Mouse (Mus musculus) regulatory T cell (primary cell): ENCODE results near the gene Foxf1.

Source experiments
- in situ Hi-C: fragments of 300-600 bp; cut with MboI, MseI; formaldehyde crosslinking; loops from one replicate; pipeline ENCODE4 v1.15.1; 2025; ENCODE audit warnings: high pct_unique_total_duplicates

Foxf1 gene

DNA sequence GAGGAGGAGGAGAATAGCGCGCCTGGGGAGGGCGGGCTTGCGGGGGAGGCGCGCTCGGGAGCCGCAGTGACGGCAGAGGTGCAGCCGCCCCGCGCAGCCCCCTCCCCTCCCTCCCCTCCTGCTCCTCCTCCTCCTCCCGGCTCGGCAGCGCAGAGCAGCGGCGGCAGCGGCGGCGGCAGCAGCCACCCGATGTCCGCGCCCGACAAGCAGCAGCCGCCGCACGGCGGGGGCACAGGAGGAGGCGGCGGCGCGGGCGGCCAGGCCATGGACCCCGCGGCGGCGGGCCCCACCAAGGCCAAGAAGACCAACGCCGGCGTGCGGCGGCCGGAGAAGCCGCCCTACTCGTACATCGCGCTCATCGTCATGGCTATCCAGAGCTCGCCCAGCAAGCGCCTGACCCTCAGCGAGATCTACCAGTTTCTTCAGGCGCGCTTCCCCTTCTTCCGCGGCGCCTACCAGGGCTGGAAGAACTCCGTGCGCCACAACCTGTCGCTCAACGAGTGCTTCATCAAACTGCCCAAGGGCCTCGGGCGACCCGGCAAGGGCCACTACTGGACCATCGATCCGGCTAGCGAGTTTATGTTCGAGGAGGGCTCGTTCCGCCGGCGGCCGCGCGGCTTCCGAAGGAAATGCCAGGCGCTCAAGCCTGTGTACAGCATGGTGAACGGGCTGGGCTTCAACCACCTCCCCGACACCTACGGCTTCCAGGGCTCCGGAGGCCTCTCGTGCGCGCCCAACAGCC lies at the start of gene Foxf1:
Gene Foxf1, plus strand, starts transcription at position 177 of the 742 bp plus-strand sequence.
- in situ Hi-C loops = loop anchor here (25.0 kb wide), 1 partner anchor 447 kb away; the partner anchor contains the start of gene 1190005I06Rik

GRCm38 (mm10) chr8:121035611-121036010 lies 48.6 kb upstream of the Foxf1 start:
- in situ Hi-C loops = no loop called here

DNA sequence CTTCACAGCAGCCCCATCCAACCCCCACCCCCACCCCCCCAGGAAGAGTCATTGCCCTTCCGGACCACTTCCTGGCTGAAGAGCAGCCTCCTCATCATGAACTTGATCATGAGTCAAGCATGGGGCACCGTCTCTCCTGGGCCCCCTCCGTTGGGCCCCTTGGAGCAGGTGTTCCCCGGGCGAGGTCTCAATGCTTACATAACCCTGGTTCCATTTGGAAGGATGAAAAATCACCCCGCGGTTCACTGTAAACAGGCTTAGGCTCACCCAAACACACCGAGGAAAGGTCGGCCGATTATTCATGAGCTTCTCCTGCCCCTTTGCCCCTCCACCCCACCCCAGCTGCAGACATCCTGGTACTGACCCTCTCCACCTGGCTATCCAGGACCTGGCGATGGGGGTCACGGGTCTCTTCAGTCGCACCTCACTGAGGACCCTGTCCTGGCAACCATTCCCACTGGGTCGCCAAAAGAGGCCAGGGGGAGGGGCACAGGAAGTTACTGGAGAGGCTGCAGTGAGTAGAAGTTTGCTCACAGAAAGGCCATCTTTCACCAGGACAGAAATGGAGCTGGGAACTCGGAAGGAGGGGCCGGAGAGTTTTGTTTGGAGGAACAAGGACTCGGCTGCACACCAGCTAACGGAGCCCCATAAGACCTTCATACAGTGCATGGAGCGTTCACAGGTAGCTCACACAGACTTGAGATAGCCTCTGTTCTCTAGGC lies 40.3 kb upstream of the Foxf1 start:
- in situ Hi-C loops = no loop called here

DNA sequence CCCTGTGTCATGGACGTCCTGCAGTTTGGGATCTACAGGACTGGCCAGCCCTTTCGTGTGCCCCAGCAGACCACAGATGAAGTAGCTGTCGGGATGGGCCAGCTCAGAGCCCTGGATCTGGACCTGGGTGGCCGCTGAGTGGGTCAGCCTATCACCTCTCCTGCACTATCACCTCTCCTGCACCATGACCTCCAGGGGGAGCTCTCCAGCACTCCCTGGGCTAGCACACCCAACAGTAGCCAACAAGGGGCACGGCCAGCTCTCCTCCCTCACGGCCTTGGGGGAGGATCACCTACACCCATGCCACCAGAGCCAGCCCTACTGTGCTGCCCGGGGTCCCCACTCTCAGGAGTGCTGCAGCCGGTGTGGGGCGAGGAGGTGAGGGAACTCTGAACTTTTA lies 36.7 kb upstream of the Foxf1 start:
- in situ Hi-C loops = no loop called here

- in situ Hi-C loops = no loop called here
Observed at GRCm38 (mm10) chr8:121058081-121058480, 26.1 kb upstream of the Foxf1 start.

GRCm38 (mm10) chr8:121059098-121059497 lies 25.1 kb upstream of the Foxf1 start:
- in situ Hi-C loops = no loop called here

GRCm38 (mm10) chr8:121062521-121062920 lies 21.7 kb upstream of the Foxf1 start:
- in situ Hi-C loops = no loop called here

GRCm38 (mm10) chr8:121063649-121064048 lies 20.5 kb upstream of the Foxf1 start:
- in situ Hi-C loops = no loop called here

- in situ Hi-C loops = no loop called here
Observed at GRCm38 (mm10) chr8:121071454-121071853, 12.7 kb upstream of the Foxf1 start.

GRCm38 (mm10) chr8:121072406-121073130 lies 11.6 kb upstream of the Foxf1 start:
- in situ Hi-C loops = no loop called here

GRCm38 (mm10) chr8:121073174-121074107 lies 10.7 kb upstream of the Foxf1 start:
- in situ Hi-C loops = no loop called here

- in situ Hi-C loops = no loop called here
Observed at GRCm38 (mm10) chr8:121074108-121074847, 9.9 kb upstream of the Foxf1 start.

DNA sequence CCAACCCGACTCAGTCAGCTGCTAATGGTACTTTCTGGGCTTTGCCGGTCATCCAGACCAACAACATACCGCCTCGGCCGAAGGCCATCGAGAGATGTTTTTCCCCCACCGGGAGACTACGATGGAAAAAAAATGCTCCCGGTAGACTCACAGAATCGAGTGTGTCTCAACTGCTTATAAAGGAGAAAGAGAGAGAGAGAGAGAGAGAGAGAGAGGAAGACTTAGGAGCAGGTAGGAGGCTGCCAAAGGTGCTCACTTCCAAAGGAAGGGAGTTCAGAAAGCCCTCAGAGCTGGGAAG lies 9.4 kb upstream of the Foxf1 start:
- in situ Hi-C loops = loop anchor here (25.0 kb wide), 1 partner anchor 437 kb away; the partner anchor contains the start of gene 1190005I06Rik

DNA sequence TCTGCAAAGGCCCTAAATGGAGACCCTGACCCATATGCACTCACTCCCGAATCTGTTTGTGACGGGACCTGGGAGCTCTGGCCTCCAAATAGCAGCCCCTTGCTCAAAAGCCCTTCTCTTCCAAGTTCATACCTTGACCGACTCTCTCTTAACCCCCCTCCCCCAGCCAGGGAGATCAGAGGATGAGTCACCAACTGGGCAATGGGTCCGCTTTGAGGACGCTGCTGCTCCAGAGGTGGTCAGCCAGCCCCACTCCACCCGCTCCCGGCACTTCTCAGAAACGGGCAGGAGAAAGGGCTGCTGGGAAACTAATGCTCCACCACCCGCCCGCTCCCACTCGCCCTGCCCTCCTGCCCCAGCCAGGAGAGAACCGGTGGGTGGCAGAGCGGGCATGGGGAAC lies 8.2 kb upstream of the Foxf1 start:
- in situ Hi-C loops = loop anchor here (25.0 kb wide), 1 partner anchor 439 kb away; the partner anchor contains the start of gene 1190005I06Rik

DNA sequence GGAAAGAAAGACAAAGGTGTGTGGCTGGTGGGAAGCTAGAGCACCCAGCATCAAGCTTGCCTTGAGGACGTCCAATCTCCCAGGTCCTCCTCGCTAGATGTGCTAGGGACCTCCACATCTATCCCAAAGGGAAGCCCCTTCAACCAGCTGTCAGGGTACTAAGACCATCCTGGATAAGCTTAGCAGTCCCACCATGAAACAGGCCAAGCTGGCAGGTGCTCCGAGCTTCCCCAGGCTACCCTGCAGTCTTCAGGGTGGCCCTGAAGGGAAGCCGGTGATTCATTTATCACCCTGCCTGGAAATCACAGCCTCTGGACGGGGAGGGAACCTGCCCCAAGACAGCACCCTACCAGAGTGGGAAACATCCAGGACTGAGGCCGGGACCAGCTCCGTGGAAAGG lies 7.6 kb upstream of the Foxf1 start:
- in situ Hi-C loops = loop anchor here (25.0 kb wide), 1 partner anchor 439 kb away; the partner anchor contains the start of gene 1190005I06Rik

GRCm38 (mm10) chr8:121078721-121079120 lies 5.5 kb upstream of the Foxf1 start:
- in situ Hi-C loops = loop anchor here (25.0 kb wide), 1 partner anchor 441 kb away; the partner anchor contains the start of gene 1190005I06Rik

DNA sequence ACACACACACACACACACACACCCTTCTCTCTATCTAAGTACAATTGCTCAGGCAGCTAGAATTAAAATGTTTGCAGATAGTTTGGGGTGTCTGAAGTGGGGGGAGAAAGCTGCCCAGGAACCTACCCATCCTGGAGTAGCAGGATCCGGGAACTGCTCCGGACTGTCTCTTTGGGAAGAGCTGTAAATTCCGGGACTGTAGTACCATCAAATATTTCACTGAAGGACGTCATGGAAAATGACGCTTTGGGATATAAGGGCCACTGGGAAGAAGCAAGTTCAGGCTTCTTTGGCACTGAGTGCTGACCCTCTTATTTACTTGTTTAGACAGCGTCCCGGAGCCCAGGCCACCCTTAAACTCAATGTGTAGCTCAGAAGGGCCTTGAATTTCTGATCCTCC lies 5.0 kb upstream of the Foxf1 start:
- in situ Hi-C loops = loop anchor here (25.0 kb wide), 1 partner anchor 442 kb away; the partner anchor contains the start of gene 1190005I06Rik

DNA sequence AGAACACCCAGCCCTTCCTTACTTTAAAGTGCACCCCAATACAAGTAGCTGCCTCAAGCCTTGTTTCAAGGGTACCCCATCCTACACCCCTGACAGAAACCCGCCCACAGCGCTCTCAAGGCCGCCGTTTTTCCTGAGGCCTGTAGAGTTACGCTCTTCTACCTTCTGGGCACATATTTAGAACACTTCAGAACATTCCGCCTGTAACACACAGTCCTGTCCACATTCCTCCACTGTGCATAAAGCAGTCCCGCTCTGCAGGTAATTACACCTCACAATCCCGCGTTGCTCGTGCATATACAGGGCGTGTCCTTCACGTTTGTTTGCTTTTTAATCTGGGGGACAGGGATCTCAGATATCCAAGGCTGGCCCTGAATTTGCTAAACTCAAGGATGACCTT lies 4.2 kb upstream of the Foxf1 start:
- in situ Hi-C loops = loop anchor here (25.0 kb wide), 1 partner anchor 443 kb away; the partner anchor contains the start of gene 1190005I06Rik

DNA sequence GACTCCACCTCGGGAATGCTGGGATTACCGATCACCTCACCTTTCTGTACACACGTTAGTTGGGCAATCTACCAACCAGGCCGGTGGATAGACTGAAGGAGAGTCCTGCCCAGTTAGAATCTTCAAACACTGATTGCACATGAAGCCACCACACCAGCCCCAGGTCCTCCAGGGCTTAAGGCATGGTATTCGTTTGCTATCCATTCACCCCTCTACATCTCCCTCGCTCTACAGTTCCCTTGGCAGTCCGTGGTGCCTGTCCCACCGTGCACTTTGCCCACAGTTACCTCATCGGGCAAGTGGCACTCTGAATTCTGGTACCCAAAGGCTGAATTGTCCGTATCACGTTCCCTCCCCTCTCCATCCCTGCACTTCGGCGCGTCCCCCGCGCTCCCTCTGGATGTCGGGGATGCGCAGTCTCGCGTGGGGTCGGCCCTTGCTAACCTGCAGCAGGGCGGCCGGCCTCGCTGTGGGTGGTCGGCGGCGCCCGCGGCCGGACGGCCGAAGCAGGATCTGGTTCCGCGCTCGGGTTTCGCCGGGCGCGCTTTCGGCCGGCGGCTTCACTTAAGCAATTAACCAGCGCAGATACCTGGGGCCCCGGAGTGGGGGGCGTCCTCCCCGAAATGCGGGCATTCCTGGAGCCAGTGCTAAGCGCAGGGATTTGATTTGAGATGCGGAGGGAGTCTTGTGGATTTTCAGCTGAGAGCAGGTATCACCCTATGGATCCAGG lies 3.7 kb upstream of the Foxf1 start:
- in situ Hi-C loops = loop anchor here (25.0 kb wide), 1 partner anchor 443 kb away; the partner anchor contains the start of gene 1190005I06Rik
